Mouse (Mus musculus) small intestine, adult 2 months (tissue): Measurements from ENCODE around the gene Lck. TPM values are rescaled to one million over a fixed set of nuclear protein-coding genes. Genes with fewer than 3 reads are reported as not detected.
"Not testable (repeated sequence)": the region's sequence is repeated elsewhere in the genome, so short reads cannot be mapped to it uniquely, and the experiment has no call there.

Experiments
- H3K27ac ChIP-seq: fragments of 200-500 bp; 2 replicates; pipeline ENCODE4 v1.5.1; 2012; ENCODE audit warnings: low read depth, low read length, control low read depth, inconsistent platforms; ENCODE audit not compliant: insufficient read depth
- H3K27me3 ChIP-seq: fragments of 200-500 bp; 2 replicates; pipeline ENCODE4 v1.6.1; 2012; ENCODE audit warnings: mild to moderate bottlenecking, moderate library complexity, low read length, inconsistent platforms; ENCODE audit not compliant: control insufficient read depth, insufficient read depth
- H3K36me3 ChIP-seq: fragments of 200-500 bp; 2 replicates; pipeline ENCODE4 v1.6.1; 2012; ENCODE audit warnings: mild to moderate bottlenecking, low read length, control low read depth, inconsistent platforms; ENCODE audit not compliant: control insufficient read depth, insufficient read depth
- H3K4me1 ChIP-seq: fragments of 200-500 bp; 2 replicates; pipeline ENCODE4 v1.6.1; 2012; ENCODE audit warnings: low read length, inconsistent platforms, mixed read lengths; ENCODE audit not compliant: control insufficient read depth, insufficient read depth, insufficient read length
- H3K4me3 ChIP-seq: fragments of 200-500 bp; 2 replicates; pipeline ENCODE4 v1.5.1; 2012; ENCODE audit warnings: low read depth, mild to moderate bottlenecking, control low read depth, inconsistent platforms, low read length, moderate library complexity
- CTCF ChIP-seq: fragments of 200-500 bp; IDR thresholded peaks from 2 replicates; pipeline ENCODE4 v1.5.1; 2012; ENCODE audit warnings: low read depth, mild to moderate bottlenecking, control low read depth, inconsistent platforms, low read length, moderate library complexity, mixed read lengths; ENCODE audit not compliant: insufficient replicate concordance, insufficient read length; ENCODE audit errors: extremely low read depth
- POLR2A ChIP-seq: fragments of 200-500 bp; IDR thresholded peaks from 2 replicates; pipeline ENCODE4 v1.6.1; 2012; ENCODE audit warnings: low read depth, mild to moderate bottlenecking, control low read depth, inconsistent platforms, low read length, moderate library complexity
- WGBS: fragments of 180-500 bp; shearing (Covaris S2); methylation state at CpG from one replicate; pipeline ENCODE4 v1.1.7; 2018; 5-methylcytosine and 5-hydroxymethylcytosine counted together
- polyA plus RNA-seq: library from polyadenylated mRNA; depleted of rRNA; stranded (reverse); fragments of >200 nt; gene quantifications from 2 replicates; pipeline ENCODE4 v1.2.3, GENCODE M21; 2012

Lck gene
- polyA plus RNA-seq, 1 experiment: 15.0 TPM

DNA sequence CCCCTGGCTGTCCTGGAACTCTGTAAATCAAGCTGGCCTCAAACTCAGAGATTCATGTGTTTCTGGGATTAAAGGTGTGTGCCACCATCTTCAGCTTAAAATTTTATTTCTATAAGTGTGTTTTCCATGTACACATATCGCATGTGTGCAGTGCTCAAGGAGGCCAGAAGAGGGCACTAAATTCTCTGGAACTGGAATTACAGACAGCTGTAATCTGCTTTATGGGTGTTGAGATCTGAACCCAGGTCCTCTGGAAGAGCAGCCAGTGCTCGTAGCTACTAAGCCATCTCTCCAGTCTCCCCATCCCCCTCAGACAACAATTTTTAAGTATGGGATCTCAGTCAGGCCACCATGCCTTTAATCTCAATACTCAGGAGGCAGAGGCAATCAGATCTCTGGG, 24.1 kb downstream of the Lck start:
- Histone ChIP-seq H3K27me3 (no peaks in the 10 kb centered on the region), H3K27ac (no peak overlapping the region), H3K4me1 (no peaks in the 10 kb centered on the region), H3K4me3 (no peak overlapping the region), H3K36me3 (no peaks in the 10 kb centered on the region)
- TF ChIP-seq POLR2A (no peak), CTCF (peak; percentile 53; the same call in 1 of the 2 replicates)
- 88% methylated on average over 2 of the region's 2 CpGs for WGBS

DNA sequence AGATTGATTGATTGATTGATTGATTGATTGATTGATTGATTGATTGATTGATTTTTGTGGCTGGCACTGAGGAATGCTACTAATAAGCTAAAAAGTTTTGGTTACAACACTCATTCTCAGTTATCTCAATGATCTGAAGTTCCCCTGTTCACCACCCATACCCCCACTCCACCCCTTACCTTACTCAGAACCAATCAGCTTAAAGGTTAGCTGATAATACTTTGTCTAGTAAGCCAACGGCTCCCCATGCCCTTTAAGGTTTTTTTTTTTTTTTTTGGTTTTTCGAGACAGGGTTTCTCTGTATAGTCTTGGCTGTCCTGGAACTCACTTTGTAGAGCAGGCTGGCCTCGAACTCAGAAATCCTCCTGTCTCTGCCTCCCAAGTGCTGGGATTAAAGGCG, 25.8 kb downstream of the Lck start:
- not testable (repeated sequence) for H3K4me3 ChIP-seq, H3K27ac ChIP-seq, H3K27me3 ChIP-seq, H3K4me1 ChIP-seq, H3K36me3 ChIP-seq
- WGBS: 78% methylated on average over 4 of the region's 4 CpGs

DNA sequence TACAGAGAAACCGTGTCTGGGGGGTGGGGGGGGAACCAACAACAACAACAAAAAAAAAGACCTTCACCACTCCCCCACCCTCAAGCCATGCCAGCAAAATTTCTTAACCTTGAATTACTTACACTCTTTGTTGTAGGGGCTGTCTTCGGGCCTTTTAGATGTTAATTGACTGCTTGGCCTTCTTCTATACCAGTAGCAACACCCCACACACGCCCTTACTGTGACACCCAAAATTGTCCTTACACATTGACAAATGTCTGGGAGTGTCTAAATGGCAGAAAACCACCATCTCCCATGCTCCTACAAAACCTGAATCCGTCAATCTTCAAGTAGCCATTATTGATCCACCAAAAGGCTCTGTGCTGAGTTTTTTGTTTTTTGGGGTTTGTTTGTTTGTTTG, 29.3 kb downstream of the Lck start:
- no peak for TF ChIP-seq POLR2A
- TF ChIP-seq CTCF: no peak
- Histone ChIP-seq H3K4me3 (no peak overlapping the region), H3K27me3 (no peaks in the 10 kb centered on the region), H3K4me1 (peaks cover 5% of the 10 kb centered on the region), H3K36me3 (no peaks in the 10 kb centered on the region), H3K27ac (no peak overlapping the region)
- 82% methylated on average over 4 of the region's 4 CpGs for WGBS

DNA sequence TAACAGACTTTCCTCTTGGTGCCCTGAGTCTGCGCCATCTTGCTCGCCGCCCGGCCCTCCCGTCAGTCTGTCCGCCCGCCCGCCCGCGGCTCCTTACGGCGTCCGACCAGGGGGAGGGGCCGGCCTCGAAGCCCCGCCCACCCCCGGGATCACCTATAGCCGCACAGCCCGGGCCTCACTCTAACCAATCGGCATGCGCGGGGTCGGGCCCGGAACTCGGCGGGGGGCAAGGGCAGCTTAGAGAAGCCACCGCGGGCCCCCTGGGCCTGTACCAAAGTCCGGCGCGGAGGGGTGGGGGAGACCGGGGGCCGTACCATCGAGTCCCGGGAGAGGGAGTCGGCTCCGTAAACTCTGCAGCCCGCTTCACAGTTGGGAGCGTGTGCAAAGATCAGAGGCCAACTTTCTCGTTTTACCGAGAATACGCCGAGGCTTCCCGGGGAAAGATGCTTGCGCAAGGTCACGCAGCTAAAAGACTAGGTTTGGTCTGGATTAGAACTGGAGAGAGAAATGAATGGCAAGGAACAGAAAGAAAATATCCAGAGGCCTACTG, 30.8 kb downstream of the Lck start, which contains the start of gene Hdac1:
Gene Hdac1, minus strand, starts transcription at position 122 of the 550 bp plus-strand sequence.
- Histone ChIP-seq H3K4me3 (peak within 1 kb of the TSS; percentile 99), H3K4me1 (peaks cover 5% of the 10 kb centered on the region), H3K27ac (peak within 1 kb of the TSS; percentile 71), H3K27me3 (no peaks in the 10 kb centered on the region), H3K36me3 (no peaks in the 10 kb centered on the region)
- TF ChIP-seq POLR2A (peak; percentile 71; the same call in 1 of the 2 replicates), CTCF (0 out of 2 replicates have a peak, but pooled peaks have one; percentile 13)
- WGBS: under 1% methylated on average over 46 of the region's 46 CpGs

DNA sequence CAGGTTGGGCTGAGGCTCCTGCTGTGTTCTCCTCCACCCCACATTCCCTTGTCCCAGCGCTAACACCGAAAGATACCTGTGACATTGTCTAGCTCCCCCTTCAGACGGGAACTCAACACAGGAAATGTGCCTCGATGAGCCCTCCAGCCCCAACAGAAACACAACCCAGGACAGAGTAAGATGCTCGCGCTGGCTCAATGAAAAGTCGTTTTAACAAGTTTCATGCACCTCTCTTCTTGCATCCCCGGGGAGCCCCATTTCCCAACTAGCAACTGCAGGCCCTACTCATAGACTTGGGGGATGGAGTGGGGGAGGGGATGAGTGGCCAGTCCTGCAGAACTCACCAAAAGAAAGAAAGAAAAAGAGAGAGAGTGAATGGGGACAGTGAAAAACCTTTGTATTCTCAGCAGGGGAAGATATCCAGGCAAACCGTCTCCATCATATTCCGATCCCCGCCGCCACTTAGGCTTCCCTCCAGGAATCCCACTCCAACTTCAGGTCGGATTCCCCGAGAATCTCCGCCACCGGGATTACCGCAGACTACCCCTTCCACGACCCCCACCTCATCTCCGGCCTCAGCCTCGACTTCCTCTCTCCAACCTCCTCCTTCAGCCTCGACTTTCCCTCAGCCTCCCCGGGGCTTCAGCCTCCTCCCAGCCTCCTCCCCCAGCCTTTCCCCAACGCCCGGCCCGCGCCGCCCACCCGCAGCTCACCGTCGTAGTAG, 31.4 kb downstream of the Lck start:
- Histone ChIP-seq H3K27me3 (no peaks in the 10 kb centered on the region), H3K4me1 (peaks cover 5% of the 10 kb centered on the region), H3K36me3 (no peaks in the 10 kb centered on the region), H3K4me3 (peak overlapping the region; percentile 99), H3K27ac (0 out of 2 replicates have a peak overlapping the region, but pooled peaks have one; percentile 22)
- no peak for TF ChIP-seq POLR2A
- no peak for TF ChIP-seq CTCF
- under 1% methylated on average over 30 of the region's 30 CpGs for WGBS

DNA sequence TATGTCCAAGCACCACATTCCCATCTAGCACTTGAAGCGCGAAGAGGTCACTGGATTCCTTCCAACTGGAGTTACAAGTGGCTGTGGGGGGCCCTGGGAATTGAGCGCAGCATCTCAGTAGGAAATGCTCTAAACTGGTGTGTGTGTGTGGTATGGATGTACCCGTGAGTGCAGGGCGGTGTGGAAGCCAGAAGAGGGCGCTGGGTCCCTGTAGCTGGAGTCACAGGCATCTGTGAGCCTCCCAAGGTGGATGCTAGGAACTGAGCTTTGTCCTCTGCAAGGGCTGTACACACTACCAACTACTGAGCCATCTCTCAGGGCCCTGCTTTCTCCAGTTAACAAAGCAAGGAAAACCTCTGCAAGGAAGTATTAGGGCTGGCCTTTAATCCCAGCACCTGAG, 33.4 kb downstream of the Lck start:
- TF ChIP-seq POLR2A (no peak), CTCF (peak; percentile 52; the same call in 1 of the 2 replicates)
- Histone ChIP-seq H3K27me3 (no peaks in the 10 kb centered on the region), H3K4me1 (peaks cover 5% of the 10 kb centered on the region), H3K36me3 (no peaks in the 10 kb centered on the region), H3K27ac (no peak overlapping the region), H3K4me3 (no peak overlapping the region)
- 84% methylated on average over 6 of the region's 6 CpGs for WGBS

DNA sequence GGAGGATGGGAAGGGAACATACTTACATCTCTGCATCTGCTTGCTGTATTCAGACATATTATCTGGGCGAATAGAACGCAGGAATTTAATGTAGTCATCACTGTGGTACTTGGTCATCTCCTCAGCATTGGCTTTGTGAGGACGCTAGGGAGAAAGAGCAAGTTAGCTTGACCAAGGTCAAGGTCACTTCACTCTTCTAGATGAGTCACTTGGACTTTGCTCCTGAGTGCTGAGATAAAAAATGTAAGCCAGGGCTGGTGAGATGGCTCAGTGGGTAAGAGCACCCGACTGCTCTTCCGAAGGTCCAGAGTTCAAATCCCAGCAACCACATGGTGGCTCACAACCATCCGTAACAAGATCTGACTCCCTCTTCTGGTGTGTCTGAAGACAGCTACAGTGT, 44.5 kb downstream of the Lck start:
- not testable (repeated sequence) for H3K4me1 ChIP-seq, H3K4me3 ChIP-seq, H3K27ac ChIP-seq, H3K27me3 ChIP-seq
- WGBS: 72% methylated on average over 6 of the region's 6 CpGs
- H3K36me3 ChIP-seq: peaks cover 53% of the 10 kb centered on the region
